Mouse (Mus musculus) mesoderm, embryonic 11.5 days (tissue): ENCODE measurements around the gene Zfp169.
"Not testable (repeated sequence)": the region's sequence is repeated elsewhere in the genome, so short reads cannot be mapped to it uniquely, and the experiment has no call there.

Experiments
- DNase-seq: peaks from one replicate; pipeline ENCODE4 v3.0.0-alpha.2; 2012; ENCODE audit warnings: low read depth, low spot score

Zfp169 gene

GRCm38 (mm10) chr13:48519122-48519521 lies 5.9 kb upstream of the Zfp169 start:
- not testable (repeated sequence) for DNase-seq

GRCm38 (mm10) chr13:48515861-48516260 lies 2.6 kb upstream of the Zfp169 start:
- DNase-seq, result no peak

- no peak for DNase-seq
These were observed 4.6 kb downstream of the Zfp169 start for GRCm38 (mm10) chr13:48508661-48509060.

GRCm38 (mm10) chr13:48502422-48502821 lies 10.8 kb downstream of the Zfp169 start:
- DNase-seq, result no peak

GRCm38 (mm10) chr13:48498676-48499075 lies 14.6 kb downstream of the Zfp169 start:
- DNase-seq, result no peak

GRCm38 (mm10) chr13:48497693-48498221 lies 15.5 kb downstream of the Zfp169 start:
- DNase-seq, result peak; percentile 79

- no peak for DNase-seq
These were observed 20.1 kb downstream of the Zfp169 start for GRCm38 (mm10) chr13:48493183-48493582.

- DNase-seq, result no peak
These were observed 22.7 kb downstream of the Zfp169 start for GRCm38 (mm10) chr13:48490396-48491182.

- no peak for DNase-seq
These were observed 29.6 kb downstream of the Zfp169 start for GRCm38 (mm10) chr13:48483606-48484005.

GRCm38 (mm10) chr13:48468656-48469180 lies 44.5 kb downstream of the Zfp169 start:
- no peak for DNase-seq

- no peak for DNase-seq
These were observed 47.1 kb downstream of the Zfp169 start for GRCm38 (mm10) chr13:48466186-48466585.

- DNase-seq, result peak; percentile 84
These were observed 49.1 kb downstream of the Zfp169 start for GRCm38 (mm10) chr13:48464170-48464569.

GRCm38 (mm10) chr13:48459280-48459679 lies 54.0 kb downstream of the Zfp169 start:
- no peak for DNase-seq

GRCm38 (mm10) chr13:48448119-48448518 lies 65.1 kb downstream of the Zfp169 start:
- DNase-seq, result no peak

- no peak for DNase-seq
These were observed 69.3 kb downstream of the Zfp169 start for GRCm38 (mm10) chr13:48443996-48444395.

GRCm38 (mm10) chr13:48438321-48438720 lies 74.9 kb downstream of the Zfp169 start:
- DNase-seq, result no peak
